ENCODE assay signal across 27 mouse cellular contexts in the genomic region with DNA sequence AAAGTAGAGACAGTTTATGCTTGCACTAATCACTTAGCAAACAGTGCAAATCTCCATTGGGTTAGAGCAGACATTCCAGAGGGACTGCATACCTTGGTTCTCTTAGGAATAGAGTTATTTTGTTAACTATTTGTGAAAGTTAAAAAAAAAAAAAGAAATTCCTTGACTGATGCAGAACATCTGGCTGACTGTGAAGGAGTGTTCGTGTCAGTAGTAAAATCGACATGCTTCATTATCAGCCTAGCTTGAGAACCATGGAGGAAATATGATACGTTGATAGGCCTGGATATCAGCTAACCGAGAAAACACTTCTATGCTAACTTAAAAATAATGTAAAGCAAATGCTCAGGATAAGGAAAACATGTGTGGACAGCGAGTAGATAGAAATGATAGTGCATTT.
DNase-seq lines count a peak whose midpoint lies in the region; ATAC-seq and TF ChIP-seq lines count a peak whose summit lies in the region.
"Had no signal": no experiment of that assay in that cellular context is flagged by ENCODE, and none has a peak within 500 bp of the region (broad histone marks: within the 10 kb centered on the region; RNA-seq: fewer than 3 reads in every experiment).

No protein-coding gene starts in this region.

- H3K9me3 ChIP-seq in kidney, embryonic 14.5 days (ENCODE audit: control insufficient read depth, low read length), result no peaks in the 10 kb centered on the region
- H3K9me3 ChIP-seq in midbrain, postnatal 0 days (ENCODE audit: low read length), result no peaks in the 10 kb centered on the region
- H3K9me3 ChIP-seq: forebrain, embryonic 15.5 days; heart, embryonic 12.5 days; midbrain, embryonic 12.5 days had no signal

- no peak for TF ChIP-seq POLR2A in kidney, adult 2 months (IDR thresholded peaks at IDR 0.05; ENCODE audit: low read depth, low read length)

- no peak for DNase-seq in kidney, adult 2 months
- peak; percentile 17 for DNase-seq in embryo, embryonic 11.5 days (ENCODE audit: low read depth, low spot score)
- DNase-seq in hindlimb bud, embryonic 11.5 days (ENCODE audit: extremely low spot score, low read depth, low spot score), result peak; percentile 52
- no peak for DNase-seq in midbrain, postnatal 0 days (ENCODE audit: low spot score)
- no peak for DNase-seq in left cerebral cortex, postnatal 36 days (ENCODE audit: low spot score in 2 of 2)
- DNase-seq in left cerebral cortex, postnatal 14 days (ENCODE audit: low spot score in 2 of 2), result no peak
- DNase-seq: adrenal gland, adult 2 months; cerebellum, adult 11 months; cerebellum, adult 9-11 months; gastrocnemius, postnatal 25 days; heart, adult 18-20 months; heart, postnatal 10 days; kidney, adult 11 months; kidney, postnatal 14 days; liver, postnatal 0 days; right cerebral cortex, postnatal 14 days; thymus, adult 2 months; thymus, postnatal 4 days had no signal

- no peak overlapping the region for H3K27ac ChIP-seq in kidney, embryonic 14.5 days (ENCODE audit: low read depth, low read length)
- H3K27ac ChIP-seq in kidney, adult 2 months (ENCODE audit: insufficient read depth, low read depth, low read length), result no peak overlapping the region
- no peak overlapping the region for H3K27ac ChIP-seq in midbrain, postnatal 0 days (ENCODE audit: low read depth, low read length)
- H3K27ac ChIP-seq: forebrain, embryonic 15.5 days; hindbrain, postnatal 0 days; midbrain, embryonic 12.5 days; stomach, postnatal 0 days had no signal

- no peak for TF ChIP-seq CTCF in kidney, adult 2 months (conservative IDR thresholded peaks at IDR 0.05; ENCODE audit: insufficient read depth, insufficient read length, low read depth, low read length)
- no peak for TF ChIP-seq CTCF in midbrain, postnatal 0 days (IDR thresholded peaks at IDR 0.05)

- no peak overlapping the region for H3K9ac ChIP-seq in kidney, embryonic 14.5 days (ENCODE audit: low read depth, low read length)
- H3K9ac ChIP-seq in midbrain, postnatal 0 days (replicated peaks; ENCODE audit: low read length, poor library complexity, severe bottlenecking), result no peak overlapping the region
- H3K9ac ChIP-seq: forebrain, embryonic 15.5 days; heart, embryonic 12.5 days; liver, postnatal 0 days; midbrain, embryonic 12.5 days had no signal

- no peaks in the 10 kb centered on the region for H3K36me3 ChIP-seq in kidney, embryonic 14.5 days (ENCODE audit: control insufficient read depth, insufficient read depth, low read length)
- H3K36me3 ChIP-seq in kidney, adult 2 months (ENCODE audit: control insufficient read depth, insufficient read depth, low read length), result no peaks in the 10 kb centered on the region
- no peaks in the 10 kb centered on the region for H3K36me3 ChIP-seq in midbrain, postnatal 0 days (ENCODE audit: insufficient read depth, low read length)
- H3K36me3 ChIP-seq: forebrain, embryonic 15.5 days; heart, embryonic 12.5 days; midbrain, embryonic 12.5 days had no signal

- no peaks in the 10 kb centered on the region for H3K27me3 ChIP-seq in kidney, embryonic 14.5 days (ENCODE audit: control insufficient read depth, insufficient read depth, low read length)
- no peaks in the 10 kb centered on the region for H3K27me3 ChIP-seq in kidney, adult 2 months (replicated peaks; ENCODE audit: control insufficient read depth, insufficient read depth, low read length)
- no peaks in the 10 kb centered on the region for H3K27me3 ChIP-seq in midbrain, postnatal 0 days (ENCODE audit: insufficient read depth, low read length)
- H3K27me3 ChIP-seq: forebrain, embryonic 15.5 days; heart, embryonic 12.5 days; midbrain, embryonic 12.5 days; Patski had no signal

- no peak overlapping the region for H3K4me2 ChIP-seq in kidney, embryonic 14.5 days (replicated peaks; ENCODE audit: low read depth, low read length)
- no peak overlapping the region for H3K4me2 ChIP-seq in midbrain, postnatal 0 days (ENCODE audit: low read depth, low read length, poor library complexity, severe bottlenecking)
- H3K4me2 ChIP-seq: forebrain, embryonic 15.5 days; heart, embryonic 12.5 days; liver, embryonic 11.5 days; midbrain, embryonic 12.5 days had no signal

- ATAC-seq in kidney, embryonic 14.5 days (ENCODE audit: low FRiP score, low TSS enrichment), result 0 out of 2 replicates have a peak, but pooled peaks have one; percentile 55
- no peak for ATAC-seq in midbrain, postnatal 0 days (ENCODE audit: low FRiP score)
- ATAC-seq: forebrain, embryonic 15.5 days; hindbrain, postnatal 0 days; liver, postnatal 0 days; lung, postnatal 0 days; Patski had no signal

- 16% methylated on average over 5 of the region's 5 CpGs for WGBS in kidney, embryonic 14.5 days
- 46% methylated on average over 5 of the region's 5 CpGs for WGBS in kidney, adult 2 months
- 76% methylated on average over 5 of the region's 5 CpGs for WGBS in midbrain, postnatal 0 days

- H3K4me1 ChIP-seq in kidney, embryonic 14.5 days (ENCODE audit: control insufficient read depth, insufficient read depth, low read length), result peaks cover 6% of the 10 kb centered on the region; the same call in 1 of the 2 replicates
- no peaks in the 10 kb centered on the region for H3K4me1 ChIP-seq in kidney, adult 2 months (ENCODE audit: control insufficient read depth, insufficient read depth, low read length)
- no peaks in the 10 kb centered on the region for H3K4me1 ChIP-seq in midbrain, postnatal 0 days (ENCODE audit: insufficient read depth, low read length)
- H3K4me1 ChIP-seq: heart, embryonic 12.5 days had no signal

- H3K4me3 ChIP-seq in kidney, embryonic 14.5 days (ENCODE audit: low read length), result no peak overlapping the region
- no peak overlapping the region for H3K4me3 ChIP-seq in kidney, adult 2 months (ENCODE audit: insufficient read depth, low read depth, low read length)
- H3K4me3 ChIP-seq in midbrain, postnatal 0 days (ENCODE audit: low read depth, low read length), result no peak overlapping the region
- H3K4me3 ChIP-seq: forebrain, embryonic 15.5 days; heart, embryonic 12.5 days; midbrain, embryonic 12.5 days had no signal

- intact Hi-C loops in left cerebral cortex, postnatal 36 days (cut with DNase I), result no loop called here
- intact Hi-C loops in left cerebral cortex, postnatal 14 days (cut with DNase I), result no loop called here

Comparison
In these comparisons a context has a peak if more than half of its experiments do, and no peak if none do; other contexts are left out.
1. DNase-seq: peak in embryo, embryonic 11.5 days (single experiment) and hindlimb bud, embryonic 11.5 days (single experiment); none in kidney, adult 2 months (single experiment), midbrain, postnatal 0 days (single experiment), left cerebral cortex, postnatal 36 days (0 of 2) and left cerebral cortex, postnatal 14 days (0 of 2).